Mouse (Mus musculus): ENCODE results near the gene Raver2. TPM values are rescaled to one million over a fixed set of nuclear protein-coding genes. Genes with fewer than 3 reads are reported as not detected.

Raver2 gene
- polyA plus RNA-seq, 1 experiment from 2014 or later: 9.9 TPM

- DNase-seq (ENCODE audit: low spot score): peak; percentile 55
- Histone ChIP-seq H3K4me3 (ENCODE audit: low read depth, low read length) (no peak overlapping the region), H3K27ac (replicated peaks; ENCODE audit: low read depth, low read length) (no peak overlapping the region)
These were observed 24.6 kb upstream of the Raver2 start for GRCm38 (mm10) chr4:101044149-101044548.

GRCm38 (mm10) chr4:101046576-101046975 is 22.2 kb upstream of the Raver2 start:
- Histone ChIP-seq H3K36me3 (ENCODE audit: control insufficient read depth, insufficient read depth, low read length) (no peaks in the 10 kb centered on the region), H3K4me1 (ENCODE audit: control insufficient read depth, insufficient read depth, low read length) (no peaks in the 10 kb centered on the region), H3K27ac (replicated peaks; ENCODE audit: low read depth, low read length) (no peak overlapping the region), H3K27me3 (replicated peaks; ENCODE audit: control insufficient read depth, insufficient read depth, low read length) (no peaks in the 10 kb centered on the region), H3K9ac (ENCODE audit: low read depth, low read length) (no peak overlapping the region), H3K9me3 (ENCODE audit: control insufficient read depth, low read length) (no peaks in the 10 kb centered on the region), H3K4me3 (ENCODE audit: low read depth, low read length) (no peak overlapping the region), H3K4me2 (ENCODE audit: low read depth, low read length) (no peak overlapping the region)
- no peak for DNase-seq (ENCODE audit: low spot score)
- ATAC-seq (ENCODE audit: low read depth): no peak
- WGBS: 68% methylated on average over 4 of the region's 4 CpGs

More at GRCm38 (mm10) chr4:101044149-101044548, 24.6 kb upstream of the Raver2 start:
- ATAC-seq (ENCODE audit: low read depth): no peak
- no peaks in the 10 kb centered on the region for H3K36me3 ChIP-seq (ENCODE audit: control insufficient read depth, insufficient read depth, low read length)
- H3K4me2 ChIP-seq (ENCODE audit: low read depth, low read length): no peak overlapping the region
- no peaks in the 10 kb centered on the region for H3K27me3 ChIP-seq (replicated peaks; ENCODE audit: control insufficient read depth, insufficient read depth, low read length)
- no peak overlapping the region for H3K9ac ChIP-seq (ENCODE audit: low read depth, low read length)
- no peaks in the 10 kb centered on the region for H3K9me3 ChIP-seq (ENCODE audit: control insufficient read depth, low read length)
- no peaks in the 10 kb centered on the region for H3K4me1 ChIP-seq (ENCODE audit: control insufficient read depth, insufficient read depth, low read length)

- ATAC-seq (ENCODE audit: low read depth) (no peak), DNase-seq (ENCODE audit: low spot score) (no peak)
- Histone ChIP-seq H3K4me2 (ENCODE audit: low read depth, low read length) (no peak overlapping the region), H3K27me3 (replicated peaks; ENCODE audit: control insufficient read depth, insufficient read depth, low read length) (no peaks in the 10 kb centered on the region), H3K36me3 (ENCODE audit: control insufficient read depth, insufficient read depth, low read length) (no peaks in the 10 kb centered on the region), H3K9me3 (ENCODE audit: control insufficient read depth, low read length) (no peaks in the 10 kb centered on the region), H3K27ac (replicated peaks; ENCODE audit: low read depth, low read length) (no peak overlapping the region), H3K9ac (ENCODE audit: low read depth, low read length) (no peak overlapping the region), H3K4me3 (ENCODE audit: low read depth, low read length) (no peak overlapping the region), H3K4me1 (ENCODE audit: control insufficient read depth, insufficient read depth, low read length) (no peaks in the 10 kb centered on the region)
- 76% methylated on average over 2 of the region's 2 CpGs for WGBS
These were observed 6.6 kb upstream of the Raver2 start for GRCm38 (mm10) chr4:101062146-101062545.

- Histone ChIP-seq H3K27me3 (replicated peaks; ENCODE audit: control insufficient read depth, insufficient read depth, low read length) (no peaks in the 10 kb centered on the region), H3K4me3 (ENCODE audit: low read depth, low read length) (no peak overlapping the region), H3K4me1 (ENCODE audit: control insufficient read depth, insufficient read depth, low read length) (peaks cover 9% of the 10 kb centered on the region; the same call in 1 of the 2 replicates), H3K9me3 (ENCODE audit: control insufficient read depth, low read length) (no peaks in the 10 kb centered on the region), H3K36me3 (ENCODE audit: control insufficient read depth, insufficient read depth, low read length) (no peaks in the 10 kb centered on the region), H3K9ac (ENCODE audit: low read depth, low read length) (no peak overlapping the region), H3K27ac (replicated peaks; ENCODE audit: low read depth, low read length) (no peak overlapping the region), H3K4me2 (ENCODE audit: low read depth, low read length) (no peak overlapping the region)
- WGBS: 49% methylated on average over 5 of the region's 5 CpGs
- DNase-seq (ENCODE audit: low spot score) (peak; percentile 26), ATAC-seq (ENCODE audit: low read depth) (no peak)
These were observed 2.4 kb upstream of the Raver2 start for GRCm38 (mm10) chr4:101066401-101066800.

GRCm38 (mm10) chr4:101069154-101069971 is 580 bp downstream of the Raver2 start:
- H3K9ac ChIP-seq (ENCODE audit: low read depth, low read length): peak overlapping the region; percentile 84
- peak overlapping the region; percentile 55 for H3K27ac ChIP-seq (replicated peaks; ENCODE audit: low read depth, low read length)
- H3K36me3 ChIP-seq (ENCODE audit: control insufficient read depth, insufficient read depth, low read length): no peaks in the 10 kb centered on the region
- WGBS: under 1% methylated on average over 42 of the region's 55 CpGs
- H3K4me1 ChIP-seq (ENCODE audit: control insufficient read depth, insufficient read depth, low read length): peaks cover 9% of the 10 kb centered on the region; the same call in 1 of the 2 replicates
- DNase-seq (ENCODE audit: low spot score) (peak; percentile 70), ATAC-seq (ENCODE audit: low read depth) (peak; percentile 56)
- H3K4me2 ChIP-seq (ENCODE audit: low read depth, low read length): peak overlapping the region; percentile 93
- H3K9me3 ChIP-seq (ENCODE audit: control insufficient read depth, low read length): no peaks in the 10 kb centered on the region
- peak overlapping the region; percentile 87 for H3K4me3 ChIP-seq (ENCODE audit: low read depth, low read length)
- no peaks in the 10 kb centered on the region for H3K27me3 ChIP-seq (replicated peaks; ENCODE audit: control insufficient read depth, insufficient read depth, low read length)

GRCm38 (mm10) chr4:101071570-101071969 is 2.8 kb downstream of the Raver2 start:
- Histone ChIP-seq H3K9me3 (ENCODE audit: control insufficient read depth, low read length) (no peaks in the 10 kb centered on the region), H3K4me2 (ENCODE audit: low read depth, low read length) (no peak overlapping the region), H3K4me3 (ENCODE audit: low read depth, low read length) (no peak overlapping the region), H3K36me3 (ENCODE audit: control insufficient read depth, insufficient read depth, low read length) (no peaks in the 10 kb centered on the region), H3K4me1 (ENCODE audit: control insufficient read depth, insufficient read depth, low read length) (peaks cover 9% of the 10 kb centered on the region; the same call in 1 of the 2 replicates), H3K27me3 (replicated peaks; ENCODE audit: control insufficient read depth, insufficient read depth, low read length) (no peaks in the 10 kb centered on the region), H3K9ac (ENCODE audit: low read depth, low read length) (no peak overlapping the region), H3K27ac (replicated peaks; ENCODE audit: low read depth, low read length) (no peak overlapping the region)
- DNase-seq (ENCODE audit: low spot score) (no peak), ATAC-seq (ENCODE audit: low read depth) (no peak)
- WGBS: 74% methylated on average over 4 of the region's 4 CpGs

- Histone ChIP-seq H3K4me3 (ENCODE audit: low read depth, low read length) (no peak overlapping the region), H3K4me2 (ENCODE audit: low read depth, low read length) (no peak overlapping the region), H3K9ac (ENCODE audit: low read depth, low read length) (no peak overlapping the region), H3K36me3 (ENCODE audit: control insufficient read depth, insufficient read depth, low read length) (no peaks in the 10 kb centered on the region), H3K27me3 (replicated peaks; ENCODE audit: control insufficient read depth, insufficient read depth, low read length) (no peaks in the 10 kb centered on the region), H3K4me1 (ENCODE audit: control insufficient read depth, insufficient read depth, low read length) (no peaks in the 10 kb centered on the region), H3K9me3 (ENCODE audit: control insufficient read depth, low read length) (no peaks in the 10 kb centered on the region), H3K27ac (replicated peaks; ENCODE audit: low read depth, low read length) (no peak overlapping the region)
- 13% methylated on average over 3 of the region's 3 CpGs for WGBS
- DNase-seq (ENCODE audit: low spot score) (peak; percentile 38), ATAC-seq (ENCODE audit: low read depth) (peak; percentile 77)
These were observed 7.6 kb downstream of the Raver2 start for GRCm38 (mm10) chr4:101076425-101076824.

- WGBS: 81% methylated on average over 3 of the region's 3 CpGs
These were observed 11.2 kb downstream of the Raver2 start for GRCm38 (mm10) chr4:101080016-101080415.

More at GRCm38 (mm10) chr4:101080016-101080415, 11.2 kb downstream of the Raver2 start:
- no peak overlapping the region for H3K27ac ChIP-seq (replicated peaks; ENCODE audit: low read depth, low read length)
- H3K4me2 ChIP-seq (ENCODE audit: low read depth, low read length): no peak overlapping the region
- no peaks in the 10 kb centered on the region for H3K36me3 ChIP-seq (ENCODE audit: control insufficient read depth, insufficient read depth, low read length)
- no peaks in the 10 kb centered on the region for H3K9me3 ChIP-seq (ENCODE audit: control insufficient read depth, low read length)
- peaks cover 10% of the 10 kb centered on the region; the same call in 1 of the 2 replicates for H3K4me1 ChIP-seq (ENCODE audit: control insufficient read depth, insufficient read depth, low read length)
- no peak overlapping the region for H3K4me3 ChIP-seq (ENCODE audit: low read depth, low read length)
- DNase-seq (ENCODE audit: low spot score): no peak
- no peaks in the 10 kb centered on the region for H3K27me3 ChIP-seq (replicated peaks; ENCODE audit: control insufficient read depth, insufficient read depth, low read length)
- no peak overlapping the region for H3K9ac ChIP-seq (ENCODE audit: low read depth, low read length)
- no peak for ATAC-seq (ENCODE audit: low read depth)
